Mouse (Mus musculus): ENCODE measurements around the gene BC024063.

DNA sequence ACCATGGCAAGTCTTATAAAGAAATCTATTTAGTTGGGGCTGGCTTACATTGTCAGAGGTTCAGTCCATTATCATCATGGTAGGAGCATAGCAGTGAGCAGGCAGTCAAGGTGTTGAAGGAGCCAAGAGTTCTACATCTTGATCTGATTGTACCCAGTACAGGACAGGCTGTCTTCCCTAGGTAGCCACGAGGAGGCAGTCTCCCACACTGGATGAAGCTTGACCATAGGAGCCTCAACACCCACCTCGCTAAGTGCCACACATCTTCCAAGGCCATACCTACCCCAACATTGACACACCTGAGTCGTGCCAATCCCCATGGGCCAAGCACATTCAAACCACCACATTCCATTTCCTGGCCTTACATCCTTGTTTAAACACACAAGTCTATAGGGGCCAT, 36.5 kb upstream of the BC024063 start:
- peak; percentile 62 for TF ChIP-seq CTCF (IDR thresholded peaks at IDR 0.05; ENCODE audit: low read depth, low read length)
- TF ChIP-seq POLR2A (IDR thresholded peaks at IDR 0.05; ENCODE audit: insufficient read depth, low read length), result no peak
- no peak for TF ChIP-seq EP300 (IDR thresholded peaks at IDR 0.05; ENCODE audit: insufficient read depth, low read depth, low read length)
